Mouse (Mus musculus) stomach, postnatal 0 days (tissue): ENCODE results near the gene Mak. TPM values are rescaled to one million over a fixed set of nuclear protein-coding genes. Genes with fewer than 3 reads are reported as not detected.

ENCODE experiments used
- ATAC-seq: fragments of 200-750 bp; cut with Nextera tagmentation; 2 replicates; pipeline ENCODE4 v1.8.0; 2017; ENCODE audit not compliant: low FRiP score, low TSS enrichment
- DNase-seq: peaks from one replicate; pipeline ENCODE4 v3.0.0-alpha.2; 2016; ENCODE audit warnings: low spot score
- H3K27ac ChIP-seq: fragments of 300-500 bp; sonication (generic); replicated peaks from 2 replicates; pipeline ENCODE4 v1.5.1; 2014; ENCODE audit warnings: mild to moderate bottlenecking, control low read depth
- H3K27me3 ChIP-seq: fragments of 300-500 bp; sonication (generic); 2 replicates; pipeline ENCODE4 v1.6.1; 2014; ENCODE audit warnings: low read length; ENCODE audit not compliant: control insufficient read depth, insufficient read depth
- H3K36me3 ChIP-seq: fragments of 300-500 bp; sonication (generic); 2 replicates; pipeline ENCODE4 v1.6.1; 2014; ENCODE audit warnings: low read length, mixed read lengths; ENCODE audit not compliant: control insufficient read depth, insufficient read depth
- H3K4me1 ChIP-seq: fragments of 300-500 bp; sonication (generic); replicated peaks from 2 replicates; pipeline ENCODE4 v1.6.1; 2014; ENCODE audit warnings: antibody characterized with exemption; ENCODE audit not compliant: control insufficient read depth, insufficient read depth
- H3K4me2 ChIP-seq: fragments of 300-500 bp; sonication (generic); replicated peaks from 2 replicates; pipeline ENCODE4 v1.6.1; 2014; ENCODE audit warnings: low read depth, mild to moderate bottlenecking, control low read depth, moderate library complexity
- H3K4me3 ChIP-seq: fragments of 300-500 bp; sonication (generic); 2 replicates; pipeline ENCODE4 v1.5.1; 2014; ENCODE audit warnings: low read depth, low read length, control low read depth
- H3K9ac ChIP-seq: fragments of 300-500 bp; sonication (generic); 2 replicates; pipeline ENCODE4 v1.6.1; 2014; ENCODE audit warnings: mild to moderate bottlenecking, low read length, control low read depth, mixed read lengths
- H3K9me3 ChIP-seq: fragments of 300-500 bp; sonication (generic); 2 replicates; pipeline ENCODE4 v1.6.1; 2016; ENCODE audit warnings: low read length; ENCODE audit not compliant: control insufficient read depth
- CTCF ChIP-seq: IDR thresholded peaks from 2 replicates; pipeline ENCODE4 v1.5.1; 2016; ENCODE audit warnings: antibody characterized with exemption, low read depth, mild to moderate bottlenecking, moderate library complexity
- EP300 ChIP-seq: optimal IDR thresholded peaks from 2 replicates; pipeline ENCODE3; 2016; ENCODE audit warnings: antibody characterized with exemption
- WGBS: fragments of 180-500 bp; shearing (Covaris S2); extraction: QIAGEN DNeasy Blood & Tissue Kit; methylation state at CpG from one replicate; pipeline ENCODE4 v1.1.7; 2014; 5-methylcytosine and 5-hydroxymethylcytosine counted together
- polyA plus RNA-seq: library from polyadenylated mRNA; unstranded; fragments of >200 nt; fragmentation: Nextera tagmentation; extraction: Ambion mirVana; gene quantifications from 2 replicates; pipeline ENCODE4 v1.2.1, GENCODE M21; 2015

The Mak gene
- polyA plus RNA-seq, 1 experiment from 2014 or later, result 0.24 TPM

- Histone ChIP-seq H3K4me3 (no peak overlapping the region), H3K27ac (no peak overlapping the region), H3K27me3 (no peaks in the 10 kb centered on the region), H3K9me3 (no peaks in the 10 kb centered on the region), H3K4me1 (no peaks in the 10 kb centered on the region), H3K9ac (no peak overlapping the region), H3K4me2 (no peak overlapping the region), H3K36me3 (no peaks in the 10 kb centered on the region)
- no peak for ATAC-seq
- no peak for DNase-seq
- WGBS, result 70% methylated on average over 10 of the region's 10 CpGs
- no peak for TF ChIP-seq EP300
Observed at GRCm38 (mm10) chr13:41094160-41094559, 14.7 kb upstream of the Mak start.

DNA sequence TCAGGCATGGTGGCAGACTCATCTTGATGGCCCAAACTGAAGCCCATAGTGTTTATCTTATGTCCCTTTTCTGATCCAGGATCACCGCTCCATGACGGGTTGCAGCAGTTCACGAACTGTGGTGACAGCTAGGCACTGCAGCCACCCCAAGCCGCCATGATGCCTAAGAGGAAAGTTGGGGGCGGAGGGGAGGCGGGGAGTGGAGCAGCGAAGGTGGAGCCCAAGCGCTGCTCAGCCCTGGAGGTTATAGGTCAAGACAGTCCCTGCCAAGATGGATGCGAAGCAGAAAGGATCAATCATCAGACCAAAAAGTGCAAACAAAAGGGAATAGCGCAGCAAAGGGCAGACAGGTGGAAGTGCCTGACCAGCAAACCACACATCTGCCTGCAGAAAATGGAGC lies 11.8 kb upstream of the Mak start:
- ATAC-seq (no peak), DNase-seq (no peak)
- WGBS, result 15% methylated on average over 10 of the region's 10 CpGs
- Histone ChIP-seq H3K9ac (no peak overlapping the region), H3K4me2 (no peak overlapping the region), H3K36me3 (no peaks in the 10 kb centered on the region), H3K4me3 (no peak overlapping the region), H3K9me3 (no peaks in the 10 kb centered on the region), H3K27ac (no peak overlapping the region), H3K27me3 (no peaks in the 10 kb centered on the region), H3K4me1 (no peaks in the 10 kb centered on the region)
- no peak for TF ChIP-seq EP300
- no peak for TF ChIP-seq CTCF

GRCm38 (mm10) chr13:41088746-41089145 lies 9.2 kb upstream of the Mak start:
- no peaks in the 10 kb centered on the region for H3K4me1 ChIP-seq
- DNase-seq (no peak), ATAC-seq (no peak)
- no peak overlapping the region for H3K9ac ChIP-seq
- no peaks in the 10 kb centered on the region for H3K27me3 ChIP-seq
- TF ChIP-seq CTCF (no peak), EP300 (no peak)
- no peak overlapping the region for H3K27ac ChIP-seq
- H3K9me3 ChIP-seq, result no peaks in the 10 kb centered on the region
- H3K36me3 ChIP-seq, result no peaks in the 10 kb centered on the region
- H3K4me3 ChIP-seq, result no peak overlapping the region
- no peak overlapping the region for H3K4me2 ChIP-seq

DNA sequence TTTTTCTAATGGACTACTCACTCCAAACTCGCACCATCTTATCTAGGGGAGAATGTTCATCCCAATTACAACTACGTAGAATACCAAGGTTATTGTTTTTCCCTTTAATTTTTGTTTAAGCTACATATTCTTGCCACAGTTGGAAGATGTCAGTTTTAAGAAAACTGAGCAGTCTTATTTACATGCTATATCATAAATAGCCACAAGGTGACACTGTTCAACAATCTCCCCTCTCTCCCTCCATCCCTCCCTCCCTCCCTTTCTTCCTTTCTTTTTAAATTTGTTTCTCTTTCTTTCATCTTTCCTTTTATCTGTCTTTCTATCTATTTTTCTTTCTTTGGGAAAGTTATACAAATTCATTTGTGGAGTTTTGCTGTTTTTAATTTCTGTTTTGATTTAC lies 5.6 kb upstream of the Mak start:
- TF ChIP-seq EP300 (no peak), CTCF (peak; percentile 82)
- Histone ChIP-seq H3K9me3 (no peaks in the 10 kb centered on the region), H3K27me3 (no peaks in the 10 kb centered on the region), H3K27ac (no peak overlapping the region), H3K9ac (no peak overlapping the region), H3K4me2 (no peak overlapping the region), H3K4me1 (no peaks in the 10 kb centered on the region), H3K4me3 (no peak overlapping the region), H3K36me3 (no peaks in the 10 kb centered on the region)
- 14% methylated on average over 2 of the region's 2 CpGs for WGBS
- DNase-seq, result no peak
- no peak for ATAC-seq

GRCm38 (mm10) chr13:41084521-41084920 lies 5.0 kb upstream of the Mak start:
- no peak overlapping the region for H3K4me2 ChIP-seq
- no peaks in the 10 kb centered on the region for H3K4me1 ChIP-seq
- H3K4me3 ChIP-seq, result no peak overlapping the region
- H3K9me3 ChIP-seq, result no peaks in the 10 kb centered on the region
- no peak for TF ChIP-seq CTCF
- TF ChIP-seq EP300, result no peak
- ATAC-seq (no peak), DNase-seq (no peak)
- no peak overlapping the region for H3K27ac ChIP-seq
- WGBS, result 85% methylated on average over 3 of the region's 3 CpGs
- H3K36me3 ChIP-seq, result no peaks in the 10 kb centered on the region
- no peak overlapping the region for H3K9ac ChIP-seq
- H3K27me3 ChIP-seq, result no peaks in the 10 kb centered on the region

DNA sequence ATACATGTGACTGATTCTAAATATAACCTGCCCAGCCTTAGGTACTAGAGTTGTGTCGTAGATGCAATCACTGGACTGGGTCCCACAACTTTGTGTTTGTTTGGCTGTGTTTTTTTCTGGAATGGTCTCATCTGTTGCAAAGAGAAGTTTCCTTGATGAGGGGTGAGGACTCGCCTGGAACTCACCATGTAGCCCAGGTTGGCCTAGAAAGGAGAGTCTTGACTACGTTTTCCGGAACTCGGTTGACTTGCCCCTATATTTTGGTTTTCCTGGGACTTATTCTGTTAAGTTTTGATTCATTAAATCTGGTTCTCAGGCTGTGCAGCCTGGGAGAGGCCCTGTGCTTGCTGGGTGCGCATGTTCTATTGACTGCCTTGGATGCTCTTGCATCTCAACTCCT lies 1.2 kb upstream of the Mak start:
- ATAC-seq (no peak), DNase-seq (no peak)
- Histone ChIP-seq H3K4me3 (no peak overlapping the region), H3K9me3 (no peaks in the 10 kb centered on the region), H3K27ac (no peak overlapping the region), H3K4me2 (no peak overlapping the region), H3K4me1 (no peaks in the 10 kb centered on the region), H3K36me3 (no peaks in the 10 kb centered on the region), H3K27me3 (no peaks in the 10 kb centered on the region), H3K9ac (no peak overlapping the region)
- WGBS, result 93% methylated on average over 6 of the region's 6 CpGs
- TF ChIP-seq CTCF (no peak), EP300 (no peak)

DNA sequence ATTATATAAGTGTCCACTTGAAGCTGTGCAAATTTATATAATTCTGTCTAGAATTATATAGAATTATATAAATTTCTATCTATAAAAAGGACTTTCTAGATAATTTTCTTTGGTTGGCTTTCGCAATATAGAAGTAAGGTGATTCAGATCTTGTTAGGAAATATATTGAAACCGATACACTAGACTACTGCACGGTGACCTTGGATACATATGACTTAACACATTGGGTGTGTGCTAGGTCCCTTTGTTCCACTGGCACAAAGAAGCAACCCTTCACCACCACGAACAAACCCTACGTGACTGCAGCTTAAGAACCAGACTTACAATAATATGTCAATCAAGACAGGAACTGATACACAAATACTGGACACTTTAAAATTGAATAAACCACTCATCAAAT lies 353 bp upstream of the Mak start:
- Histone ChIP-seq H3K4me2 (peak overlapping the region; percentile 69), H3K9ac (no peak overlapping the region), H3K36me3 (no peaks in the 10 kb centered on the region), H3K4me3 (no peak overlapping the region), H3K4me1 (no peaks in the 10 kb centered on the region), H3K27ac (no peak overlapping the region), H3K9me3 (no peaks in the 10 kb centered on the region), H3K27me3 (no peaks in the 10 kb centered on the region)
- no peak for TF ChIP-seq EP300
- no peak for TF ChIP-seq CTCF
- WGBS, result 43% methylated on average over 5 of the region's 5 CpGs
- DNase-seq (no peak), ATAC-seq (0 out of 2 replicates have a peak, but pooled peaks have one; percentile 65)
